Mouse (Mus musculus) induced T-regulatory cell, adult 2 months (primary cell): ENCODE measurements around the gene Rhbdl3.
"Not testable (repeated sequence)": the region's sequence is repeated elsewhere in the genome, so short reads cannot be mapped to it uniquely, and the experiment has no call there.

Source experiments
- DNase-seq: peaks from one replicate; pipeline ENCODE4 v3.0.0-alpha.2; 2012; ENCODE audit warnings: low read depth

Gene Rhbdl3

DNA sequence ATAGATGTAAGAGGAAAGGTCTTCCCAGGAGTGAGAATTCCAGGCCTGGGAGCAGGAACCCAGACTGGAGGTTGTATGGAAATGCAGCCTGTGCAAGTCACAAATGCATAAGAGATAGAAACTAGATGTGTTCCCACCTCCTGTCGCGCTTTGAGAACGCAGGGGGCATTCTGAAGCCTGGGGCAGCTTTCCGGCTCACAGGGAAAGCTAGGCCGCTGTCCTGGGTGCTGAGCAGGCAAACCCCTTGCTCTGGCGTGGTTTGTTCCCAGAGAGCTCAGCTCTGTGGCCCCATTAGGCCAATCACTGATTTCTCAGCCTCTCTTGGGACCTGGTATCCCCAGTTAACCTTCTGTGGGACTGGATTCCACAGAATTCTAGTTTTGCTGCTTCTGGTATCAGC is 11.9 kb downstream of the Rhbdl3 start:
- DNase-seq = no peak

DNA sequence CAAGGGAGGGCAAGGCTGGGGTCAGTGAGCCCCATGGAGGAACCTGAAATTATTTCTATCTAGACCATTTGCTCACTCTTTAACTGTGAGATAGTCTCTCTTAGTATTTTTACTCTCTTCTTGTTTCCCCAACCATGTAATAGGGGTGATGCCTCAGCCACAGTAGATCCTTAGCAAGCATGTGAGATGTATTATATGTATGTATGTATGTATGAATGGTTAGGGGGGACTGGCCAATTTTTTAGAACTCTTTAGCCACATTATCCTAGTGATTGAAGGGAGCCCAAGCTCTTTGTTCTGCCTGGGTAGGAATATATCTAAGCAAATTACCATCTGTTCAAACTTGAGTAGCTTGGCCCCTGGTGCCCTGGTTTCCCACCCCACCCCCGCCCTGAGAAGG is 12.8 kb downstream of the Rhbdl3 start:
- no peak for DNase-seq

DNA sequence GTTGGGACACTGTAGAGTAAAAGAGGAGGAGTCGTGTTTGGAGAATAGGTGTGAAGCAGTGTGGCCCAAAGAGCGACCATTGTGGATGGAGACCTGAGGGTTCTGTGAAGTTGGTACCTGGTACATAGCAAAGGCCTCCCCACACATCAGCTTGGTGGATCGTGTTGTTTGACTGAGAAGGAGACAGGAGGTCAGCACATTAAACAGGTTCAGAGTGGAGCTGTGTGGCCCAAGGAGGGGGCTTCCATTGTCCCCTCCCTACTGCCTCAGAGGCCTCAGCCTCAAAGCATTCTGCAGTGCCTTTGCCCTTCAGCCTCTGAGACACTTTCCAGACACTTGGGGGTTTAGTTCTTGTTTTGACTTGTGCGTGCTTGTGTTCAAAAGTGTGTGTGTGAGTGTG is 13.2 kb downstream of the Rhbdl3 start:
- no peak for DNase-seq

DNA sequence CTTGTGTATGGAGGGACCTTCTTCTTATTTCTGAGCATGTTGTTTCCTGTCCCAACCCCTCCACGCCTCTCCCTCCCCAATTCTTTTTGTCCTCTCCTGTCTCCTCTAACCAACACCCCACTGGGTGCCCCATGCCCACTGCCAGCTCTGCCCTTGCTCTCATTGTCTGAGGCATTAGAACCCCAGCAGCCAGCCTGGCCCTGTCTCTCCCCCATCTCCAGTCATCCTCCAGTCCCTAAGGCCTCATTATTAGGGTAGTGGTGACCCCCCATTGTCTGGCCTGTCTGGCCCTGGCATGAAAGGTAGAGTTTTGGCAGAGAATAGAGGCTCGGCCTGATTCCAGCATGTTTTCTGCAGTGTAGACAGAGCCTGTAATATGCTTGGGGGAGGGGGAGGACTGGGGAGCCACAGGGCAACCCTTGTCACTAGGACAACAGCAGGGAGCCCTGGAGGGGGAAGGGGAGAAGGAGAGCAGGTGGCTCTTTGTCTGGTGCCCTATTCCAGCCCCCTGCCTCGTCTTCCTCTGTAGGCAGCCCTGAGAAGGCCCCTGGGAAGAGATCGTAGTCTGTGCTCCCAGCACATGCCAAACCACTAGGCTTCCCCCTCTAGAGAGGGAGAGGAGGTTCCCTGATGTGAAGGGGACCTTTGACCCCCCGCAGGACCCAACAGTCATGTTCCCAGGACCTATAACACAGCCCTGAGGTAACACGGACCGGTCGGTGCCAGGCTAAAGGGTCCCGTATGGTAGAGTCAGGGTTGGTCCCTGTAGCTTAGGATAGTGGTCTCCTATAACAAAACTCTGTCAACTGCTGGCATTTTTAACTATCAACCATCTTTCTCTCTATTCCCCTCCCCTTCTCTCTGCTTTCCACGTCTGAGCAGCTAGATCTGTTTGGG is 15.3 kb downstream of the Rhbdl3 start:
- no peak for DNase-seq

DNA sequence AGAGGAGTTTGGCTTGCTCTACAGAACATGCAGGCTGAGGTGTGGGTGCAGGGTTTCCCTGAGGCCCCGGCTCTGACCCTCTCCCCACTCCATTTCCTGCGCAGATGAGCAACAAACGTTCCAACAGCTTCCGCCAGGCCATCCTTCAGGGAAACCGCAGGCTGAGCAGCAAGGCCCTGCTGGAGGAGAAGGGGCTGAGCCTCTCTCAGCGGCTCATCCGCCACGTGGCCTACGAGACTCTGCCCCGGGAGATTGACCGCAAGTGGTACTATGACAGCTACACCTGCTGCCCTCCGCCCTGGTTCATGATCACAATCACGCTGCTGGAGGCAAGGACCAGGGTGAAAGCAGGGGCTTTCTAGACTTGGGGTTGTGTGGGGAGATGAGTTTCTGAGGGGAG is 22.5 kb downstream of the Rhbdl3 start:
- DNase-seq = peak; percentile 72

DNA sequence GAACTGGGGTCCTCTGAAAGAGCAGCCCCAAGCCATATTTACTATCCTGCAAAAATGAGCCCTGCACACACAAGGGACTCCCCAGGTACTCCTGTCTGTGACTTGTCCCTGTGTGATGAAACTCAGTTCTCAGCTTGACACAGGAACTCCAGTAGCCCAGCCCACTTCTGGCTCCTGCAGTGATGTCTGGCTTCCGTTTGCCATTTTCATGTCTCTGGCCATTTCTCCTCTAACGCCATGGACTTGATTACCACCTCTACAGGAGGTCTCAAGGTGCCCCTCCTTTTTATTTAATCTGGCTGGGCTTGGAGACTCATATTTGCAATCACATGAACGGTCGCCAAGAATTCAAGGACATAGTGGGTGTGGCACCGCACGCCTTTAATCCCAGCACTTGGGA is 23.9 kb downstream of the Rhbdl3 start:
- DNase-seq = no peak

DNA sequence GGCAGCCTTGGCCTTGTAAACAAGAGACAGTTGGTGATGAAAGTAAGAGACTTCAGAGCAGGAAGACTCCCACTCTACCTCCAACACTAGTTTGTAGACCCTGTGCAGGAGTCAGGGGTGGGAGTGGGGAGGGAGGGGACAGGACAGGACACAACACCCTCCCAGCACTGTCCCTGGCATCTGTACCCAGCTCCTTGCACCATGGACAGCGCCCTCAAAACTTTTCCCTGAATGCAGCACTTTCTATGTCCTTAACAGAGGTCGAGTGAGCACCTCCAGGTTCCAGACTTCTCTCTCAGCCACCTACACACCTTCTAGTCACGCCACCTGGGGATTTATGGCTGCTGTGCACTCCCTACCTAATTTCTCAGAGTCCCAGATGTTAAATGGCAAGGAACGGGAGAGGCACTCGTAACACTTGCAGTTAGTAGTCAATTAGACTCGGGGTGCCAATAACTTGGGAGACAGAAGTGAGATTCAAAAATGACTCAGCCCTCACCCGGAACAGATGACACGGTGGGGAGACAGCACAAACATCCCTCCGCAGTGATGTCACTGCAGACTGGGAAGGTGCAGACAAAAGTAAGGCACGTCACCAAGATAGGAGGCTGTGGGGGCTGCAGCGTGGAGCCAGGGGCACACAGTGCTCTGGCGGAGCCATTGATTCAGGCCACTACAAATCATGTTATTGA is 32.1 kb downstream of the Rhbdl3 start:
- DNase-seq = no peak

DNA sequence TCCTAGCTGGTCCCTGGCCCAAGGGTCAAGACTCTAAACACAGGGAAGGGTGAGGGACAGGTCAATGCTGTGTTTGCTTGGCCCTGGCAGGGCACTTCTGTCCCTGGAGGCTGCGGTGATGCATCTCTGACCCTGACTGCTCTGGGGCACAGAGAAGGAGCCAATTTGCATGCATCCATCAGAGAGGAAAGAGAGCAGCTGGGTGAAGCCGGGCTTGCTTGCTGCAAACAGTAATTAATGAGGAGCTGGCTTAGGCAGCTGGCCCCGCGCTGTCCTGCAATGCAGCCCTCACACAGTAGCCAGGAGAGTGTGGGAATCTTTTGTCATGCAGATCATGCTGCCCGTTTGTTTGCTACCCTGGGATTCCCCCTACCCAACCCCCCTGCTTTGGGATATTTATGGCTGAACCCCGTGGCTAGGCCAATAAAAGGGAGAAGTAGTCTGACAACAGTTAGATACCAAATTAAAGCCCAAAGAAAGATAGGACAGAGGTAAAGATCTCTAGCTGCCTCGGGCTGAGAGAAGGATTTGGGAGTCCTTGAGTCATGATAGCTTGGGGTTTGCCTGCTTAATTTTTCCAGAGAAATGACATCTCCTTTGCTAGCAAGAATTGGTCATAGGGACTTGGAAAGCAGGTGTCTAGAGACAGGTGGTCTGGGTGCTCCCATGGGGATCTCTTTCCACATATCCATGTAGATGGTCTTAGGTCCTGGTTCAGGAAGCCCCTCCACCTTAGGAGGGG is 35.1 kb downstream of the Rhbdl3 start:
- DNase-seq = no peak

DNA sequence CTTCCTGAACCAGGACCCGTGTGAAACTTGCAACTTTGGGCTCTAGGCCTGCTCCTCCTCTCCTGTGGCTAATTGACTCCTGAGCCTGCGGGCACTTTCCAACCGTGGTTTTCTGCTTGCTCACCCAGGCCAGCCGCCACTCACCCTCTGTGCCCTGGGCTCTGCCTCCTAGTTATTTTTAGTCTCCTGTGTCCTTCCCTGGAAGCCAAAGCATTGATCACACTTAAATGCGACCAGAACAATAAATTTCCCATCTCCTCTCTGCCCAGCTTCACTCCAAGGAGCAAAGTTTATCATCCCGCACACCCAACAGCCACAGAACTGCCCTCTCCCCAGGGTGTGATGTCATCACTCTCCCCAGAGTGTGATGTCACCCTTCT is 35.6 kb downstream of the Rhbdl3 start:
- DNase-seq = no peak

DNA sequence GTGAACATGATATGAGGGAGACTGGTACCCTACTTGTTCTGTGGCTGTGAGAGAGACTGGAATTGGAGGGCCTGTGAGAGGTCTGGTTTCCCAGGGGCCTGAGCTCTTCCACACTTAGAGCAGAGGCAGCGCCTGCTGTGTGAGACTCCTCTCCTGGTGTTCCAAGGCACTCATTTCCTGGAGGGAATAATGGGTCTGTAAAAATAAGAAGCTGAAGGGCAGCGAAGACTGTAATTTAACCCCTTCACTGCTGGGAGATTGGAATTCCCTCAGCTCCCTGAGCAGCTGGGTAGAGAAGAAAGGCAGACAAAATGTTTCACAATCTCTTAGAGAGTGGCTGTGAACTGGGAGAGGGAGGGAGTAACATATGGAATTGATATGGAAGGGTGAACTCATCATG is 41.8 kb downstream of the Rhbdl3 start:
- DNase-seq = no peak

DNA sequence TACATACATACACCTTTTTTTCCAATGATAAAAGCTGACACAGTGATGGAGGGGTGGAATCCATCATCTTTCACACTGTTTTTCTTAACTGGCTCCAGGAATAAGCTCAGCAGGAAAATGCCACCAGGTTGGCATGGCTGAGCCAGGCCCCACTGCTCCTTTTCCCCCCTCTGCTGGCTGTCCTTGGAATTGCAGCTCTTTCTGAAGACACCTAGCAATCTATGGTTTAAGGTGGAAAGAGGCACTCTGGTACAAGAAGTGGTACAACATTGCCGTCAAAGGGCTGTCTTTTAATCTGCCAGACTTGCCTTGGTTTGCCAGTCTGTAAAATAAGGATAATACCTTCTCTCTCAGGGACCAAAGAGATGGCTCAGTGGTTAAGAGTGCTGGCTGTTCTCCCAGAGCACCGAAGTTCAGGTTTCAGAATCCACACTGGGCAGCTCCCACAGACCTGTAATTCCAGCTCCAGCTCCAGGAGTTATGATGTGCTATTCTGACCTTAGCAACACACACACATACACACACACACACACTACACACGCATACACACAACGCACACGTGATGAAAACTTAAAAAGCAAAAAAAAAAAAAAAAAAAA is 51.2 kb downstream of the Rhbdl3 start:
- DNase-seq = peak; percentile 88

DNA sequence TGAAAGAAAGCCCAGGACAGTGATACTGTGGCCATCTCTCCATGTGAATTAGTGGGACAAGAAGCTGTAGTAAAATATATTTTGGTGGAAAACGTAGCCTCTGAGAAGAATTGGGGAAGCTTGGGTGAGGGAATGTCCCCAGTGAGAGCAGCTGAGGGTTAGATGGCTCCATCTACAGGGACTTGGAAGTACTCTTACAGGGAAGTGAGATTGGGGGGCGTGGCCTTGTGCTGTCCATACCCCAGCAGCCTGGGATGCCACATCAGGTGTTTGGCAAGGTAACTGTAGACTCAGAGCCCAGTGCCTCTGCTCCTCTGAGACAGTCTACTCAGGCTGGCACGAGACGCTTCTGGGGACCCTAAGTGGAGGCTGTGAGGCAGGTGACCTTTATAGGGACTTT is 54.1 kb downstream of the Rhbdl3 start:
- no peak for DNase-seq

DNA sequence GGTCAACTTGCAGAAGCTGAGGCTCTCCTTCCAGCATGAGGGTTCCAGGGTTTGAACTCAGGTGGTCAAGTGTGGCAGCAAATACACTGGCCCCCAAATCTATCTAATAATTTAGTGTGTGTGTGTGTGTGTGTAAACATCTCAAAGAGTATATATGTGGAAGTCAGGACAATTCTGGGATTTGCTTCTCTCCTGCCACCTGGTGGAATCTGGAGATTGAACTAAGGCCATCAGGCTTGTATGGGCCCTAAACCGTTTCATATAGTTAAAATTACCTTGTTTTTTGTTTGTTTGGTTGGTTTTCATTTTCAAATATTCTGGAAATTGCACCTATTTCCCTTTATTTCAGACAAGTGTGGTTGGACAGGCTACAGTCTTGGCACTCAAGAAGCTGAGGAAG is 68.2 kb downstream of the Rhbdl3 start:
- no peak for DNase-seq

DNA sequence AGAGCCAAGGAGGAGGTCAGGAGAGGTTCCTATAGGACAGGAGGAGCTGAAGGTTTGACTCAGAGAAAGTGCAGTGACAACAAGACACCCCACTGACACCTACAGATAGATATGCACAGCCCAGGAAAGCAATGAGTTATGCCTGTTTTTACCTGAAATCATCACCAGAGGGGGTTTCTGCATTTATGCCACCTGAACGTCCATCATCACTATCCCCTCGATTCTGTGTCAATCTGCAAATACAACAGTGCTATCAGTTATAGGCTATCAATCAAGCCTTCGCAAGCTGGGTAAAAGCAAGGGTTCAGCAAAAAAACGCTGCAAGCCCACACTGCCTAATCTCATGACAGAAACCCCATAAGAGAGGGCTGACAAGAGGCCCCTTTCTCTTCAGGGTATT is 75.9 kb downstream of the Rhbdl3 start:
- DNase-seq = peak; percentile 67

DNA sequence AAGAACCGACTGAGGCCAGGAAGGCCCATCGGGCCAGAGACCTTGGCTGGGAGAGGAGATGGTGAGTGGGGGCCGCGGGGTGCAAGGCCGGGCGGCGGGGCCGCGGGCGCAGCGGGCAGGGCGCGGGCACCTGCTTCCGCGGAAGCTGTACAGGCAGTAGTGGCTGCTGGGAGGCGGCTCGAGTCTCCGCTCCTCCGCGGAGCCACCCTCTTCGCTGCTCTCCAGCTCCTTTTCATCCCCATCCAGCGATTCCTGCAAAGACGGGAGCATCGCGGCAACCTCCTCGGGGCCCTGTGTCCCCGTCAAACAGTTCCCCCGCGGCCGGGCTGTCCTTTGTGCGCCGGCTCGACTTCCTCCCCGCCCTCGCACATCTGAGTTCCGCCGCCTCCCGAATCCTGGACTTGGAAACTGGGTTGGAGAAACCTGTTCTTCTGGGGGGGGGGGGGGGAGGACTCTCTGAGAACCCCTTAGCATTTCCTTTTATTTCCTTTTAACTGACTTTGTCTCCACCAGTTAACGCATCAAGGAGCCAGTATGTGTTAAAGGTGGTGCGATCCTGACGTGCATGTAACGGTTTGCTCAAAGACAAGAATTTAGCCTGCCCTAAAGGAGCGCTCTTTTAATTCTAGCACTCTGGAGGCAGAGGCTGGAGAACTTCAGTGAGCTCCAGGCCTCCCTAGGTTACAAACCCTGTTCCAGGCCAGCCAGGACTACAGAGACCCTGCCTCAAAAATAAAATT is 77.2 kb downstream of the Rhbdl3 start, which contains the start of gene 5730455P16Rik:
Gene 5730455P16Rik (minus strand): TSS at position 323 of the 740 bp plus-strand sequence.
- DNase-seq = peak; percentile 89

DNA sequence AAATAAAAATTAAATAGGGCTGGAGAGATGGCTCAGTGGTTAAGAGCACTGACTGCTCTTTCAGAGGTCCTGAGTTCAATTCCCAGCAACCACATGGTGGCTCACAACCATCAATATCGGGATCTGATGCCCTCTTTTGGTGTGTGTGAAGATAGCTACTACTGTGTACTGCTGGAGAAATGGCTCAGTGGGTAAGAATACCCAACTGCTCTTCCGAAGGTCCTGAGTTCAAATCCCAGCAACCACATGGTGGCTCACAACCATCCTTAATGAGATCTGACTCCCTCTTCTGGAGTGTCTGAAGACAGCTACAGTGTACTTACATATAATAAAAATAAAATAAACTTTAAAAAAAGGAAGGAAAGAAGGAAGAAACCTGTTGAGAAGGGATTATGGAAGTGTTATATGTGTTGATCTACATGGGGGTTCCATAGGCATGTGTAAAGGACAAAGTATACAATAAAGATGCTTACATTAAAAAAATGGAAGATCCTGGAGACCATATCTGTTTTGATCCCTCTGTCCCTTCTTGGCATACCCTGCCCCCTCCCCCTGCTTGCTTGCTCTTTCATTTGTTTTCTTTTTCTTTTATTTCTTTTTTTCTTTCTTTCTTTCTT is 77.8 kb downstream of the Rhbdl3 start:
- DNase-seq = not testable (repeated sequence)

DNA sequence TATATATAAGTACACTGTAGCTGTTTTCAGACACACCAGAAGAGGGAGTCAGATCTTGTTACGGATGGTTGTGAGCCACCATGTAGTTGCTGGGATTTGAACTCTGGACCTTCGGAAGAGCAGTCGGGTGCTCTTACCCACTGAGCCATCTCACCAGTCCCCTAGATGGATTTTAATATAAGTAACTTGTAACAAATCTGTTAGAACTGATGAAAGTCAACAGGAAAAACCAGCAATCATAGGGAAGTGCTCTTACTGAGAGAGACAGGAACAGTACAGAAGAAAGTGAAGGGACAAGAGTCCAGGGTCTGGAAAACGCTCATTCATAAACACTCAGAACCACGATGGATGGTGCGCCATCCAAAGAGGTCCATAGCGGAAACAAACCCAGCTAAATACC is 78.5 kb downstream of the Rhbdl3 start:
- not testable (repeated sequence) for DNase-seq

DNA sequence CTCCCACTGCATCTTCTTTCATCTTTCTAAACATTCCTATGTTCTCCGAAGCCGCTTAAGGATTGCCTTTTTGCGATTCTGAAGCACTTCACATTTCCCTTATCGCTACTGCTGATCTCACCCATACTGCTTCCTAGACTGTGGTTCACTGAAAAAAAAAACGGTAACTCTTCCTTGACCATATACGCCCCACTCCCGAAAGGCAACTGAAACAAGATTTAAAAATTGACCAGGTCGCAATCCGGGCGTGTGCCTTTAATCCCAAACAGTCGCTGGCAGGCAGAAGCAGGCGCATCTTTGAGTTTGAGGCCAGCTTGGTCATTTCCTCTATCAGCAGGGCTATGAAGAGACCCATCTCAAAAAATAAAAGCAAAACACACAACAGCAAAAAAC is 81.9 kb downstream of the Rhbdl3 start:
- DNase-seq = no peak

DNA sequence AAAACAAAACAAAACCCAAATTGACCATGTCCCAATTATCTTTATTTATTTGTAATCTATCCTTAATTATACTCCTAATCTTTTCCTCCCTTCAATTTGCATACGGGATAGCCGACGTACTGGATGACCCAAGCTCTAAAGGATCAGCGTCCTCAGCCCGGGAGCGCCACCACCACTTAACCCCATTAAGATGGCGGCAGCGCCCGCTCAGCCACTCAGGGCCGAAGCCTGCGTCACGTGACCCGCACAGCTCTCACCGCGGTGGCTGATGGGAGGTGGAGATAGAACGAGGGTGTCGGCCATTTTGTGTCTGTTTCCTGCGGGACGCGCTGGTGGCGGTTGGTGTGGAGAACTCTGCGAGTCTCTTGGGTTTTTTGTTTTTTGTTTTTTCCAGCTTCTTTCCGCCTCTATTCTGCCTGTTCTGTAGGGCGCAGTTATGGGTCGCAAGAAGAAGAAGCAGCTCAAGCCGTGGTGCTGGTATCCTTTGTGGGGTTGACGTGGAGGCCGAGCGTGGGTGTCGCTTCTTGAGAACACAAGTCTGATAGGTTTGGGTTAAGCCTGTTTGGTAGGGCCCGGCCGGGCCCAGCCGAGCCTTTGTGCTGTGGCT is 82.4 kb downstream of the Rhbdl3 start, which contains the start of gene Zfp207:
Gene Zfp207 (plus strand): TSS at position 261 of the 607 bp plus-strand sequence.
- DNase-seq = peak; percentile 99

DNA sequence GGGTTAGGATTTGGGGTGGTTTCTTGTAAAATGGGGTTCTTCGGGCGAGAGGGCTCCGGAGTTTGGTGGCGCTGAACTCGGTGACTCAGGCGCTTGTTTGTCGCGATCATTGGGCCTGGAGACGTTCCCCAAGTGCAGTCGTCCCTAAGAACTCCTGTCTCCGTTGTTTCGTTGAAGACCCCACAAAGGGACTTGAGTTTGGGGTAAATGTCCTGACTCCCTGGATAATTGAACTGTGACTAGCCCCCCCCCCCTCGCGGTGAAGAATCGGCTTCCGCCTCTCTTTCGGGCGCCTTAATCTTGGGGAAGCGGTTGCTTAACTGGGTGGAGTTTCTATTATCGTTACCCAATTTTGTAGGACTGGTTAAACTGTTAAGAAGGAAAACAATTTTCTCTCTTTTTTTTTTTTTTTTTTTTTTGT is 82.9 kb downstream of the Rhbdl3 start:
- DNase-seq = peak; percentile 83

DNA sequence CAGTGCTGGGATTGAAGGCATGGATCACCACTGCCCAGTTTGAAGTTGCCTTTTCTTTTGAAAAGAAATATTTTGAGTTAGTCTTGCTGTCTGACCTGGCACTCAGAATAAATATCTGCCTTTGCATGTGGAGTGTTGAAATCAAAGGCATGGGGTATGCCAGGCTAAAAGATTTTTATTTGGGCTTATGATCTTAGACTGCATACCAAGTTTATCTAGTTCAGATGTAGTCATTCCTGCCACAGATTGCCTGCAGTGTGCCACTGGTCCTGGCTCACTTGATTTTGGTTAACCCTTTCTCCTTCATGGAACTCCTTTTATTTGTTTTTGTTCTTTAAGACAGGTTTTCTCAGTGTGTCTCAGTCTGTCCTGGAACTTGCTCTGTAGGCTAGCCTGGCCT is 83.7 kb downstream of the Rhbdl3 start:
- no peak for DNase-seq
